Mouse (Mus musculus): ENCODE measurements at regions not wholly inside any gene's neighbourhood (a gene's known extent, or its start where the extent isn't known, plus 50 kb on each side); places are given as distances from the start of the nearest gene placed in this dataset.

GRCm38 (mm10) chr7:61939971-61940705, 406.2 kb upstream of the Ndn start:
- peak; percentile 34 for DNase-seq

- DNase-seq, result peak; percentile 8
These were observed 364.0 kb upstream of the Ndn start for GRCm38 (mm10) chr7:61982203-61982932.

- DNase-seq, result no peak
These were observed 319.7 kb upstream of the Ndn start for GRCm38 (mm10) chr7:62026635-62027034.

GRCm38 (mm10) chr7:62045743-62046451, 300.5 kb upstream of the Ndn start:
- no peak for DNase-seq

- no peak for DNase-seq
These were observed 299.9 kb upstream of the Ndn start for GRCm38 (mm10) chr7:62046452-62046809.

- DNase-seq, result peak; percentile 2
These were observed 267.8 kb upstream of the Ndn start for GRCm38 (mm10) chr7:62078607-62079006.

- peak; percentile 50 for DNase-seq
These were observed 261.1 kb upstream of the Ndn start for GRCm38 (mm10) chr7:62085120-62085849.

All from lung, postnatal 36 days (tissue).